Mouse (Mus musculus) liver, embryonic 14.5 days (tissue): ENCODE data around the gene Rassf7.

Experiments used
- CTCF ChIP-seq: IDR thresholded peaks from 2 replicates; pipeline ENCODE4 v1.5.1; 2016; ENCODE audit warnings: antibody characterized with exemption, low read depth, control low read depth
- EP300 ChIP-seq: IDR thresholded peaks from 2 replicates; pipeline ENCODE4 v1.6.1; 2016; ENCODE audit warnings: antibody characterized with exemption, low read depth

- no peak for TF ChIP-seq EP300
- no peak for TF ChIP-seq CTCF
Measured at GRCm38 (mm10) chr7:141230570-141230969, 14.9 kb downstream of the Rassf7 start.
